Comparison of ENCODE assay signal across 10 mouse cellular contexts in the genomic region with DNA sequence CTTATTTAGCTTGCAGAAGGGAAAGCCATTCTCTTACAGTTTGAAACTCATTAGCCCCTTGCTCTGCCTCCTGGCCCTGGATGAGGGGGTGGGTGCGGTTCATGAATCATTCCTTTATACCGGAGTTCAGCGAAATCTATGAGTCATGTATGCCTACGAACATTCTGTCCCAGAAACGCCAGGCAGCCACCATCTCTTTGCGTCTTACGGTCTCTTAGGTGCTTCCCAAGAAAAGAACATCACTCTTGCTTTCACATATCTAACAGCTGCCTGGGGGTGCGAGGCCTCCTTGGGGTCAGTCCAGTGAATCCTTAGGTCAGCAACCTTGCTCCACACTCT. TPM values are rescaled to one million over a fixed set of nuclear protein-coding genes. Genes with fewer than 3 reads are reported as not detected.
A peak's percentile ranks its signal among the peaks of the same experiment; 100 is the strongest.
DNase-seq lines count a peak whose midpoint lies in the region; ATAC-seq lines count a peak whose summit lies in the region.
"Had no signal": no experiment of that assay in that cellular context is flagged by ENCODE, and none has a peak within 500 bp of the region (broad histone marks: within the 10 kb centered on the region; RNA-seq: fewer than 3 reads in every experiment).

No protein-coding gene starts in this region.

- H3K9ac ChIP-seq in midbrain, embryonic 11.5 days (ENCODE audit: low read length) = no peak overlapping the region
- H3K9ac ChIP-seq: heart, embryonic 15.5 days had no signal

- no peak overlapping the region for H3K4me3 ChIP-seq in midbrain, embryonic 11.5 days (ENCODE audit: low read depth, low read length)
- H3K4me3 ChIP-seq in midbrain, embryonic 10.5 days = no peak overlapping the region
- H3K4me3 ChIP-seq: heart, embryonic 15.5 days had no signal

- no peaks in the 10 kb centered on the region for H3K36me3 ChIP-seq in midbrain, embryonic 11.5 days (ENCODE audit: control insufficient read depth, insufficient read depth, low read length)
- H3K36me3 ChIP-seq in midbrain, embryonic 10.5 days = no peaks in the 10 kb centered on the region
- H3K36me3 ChIP-seq: heart, embryonic 15.5 days had no signal

- DNase-seq in midbrain, embryonic 11.5 days (ENCODE audit: low spot score, missing footprints) = no peak
- no peak for DNase-seq in midbrain, embryonic 10.5 days (ENCODE audit: low spot score)
- peak; percentile 55 for DNase-seq in left cerebral cortex, postnatal 14 days (ENCODE audit: low spot score in 2 of 2)
- peak; percentile 60 for DNase-seq in right cerebral cortex, postnatal 25 days
- DNase-seq in kidney, postnatal 14 days = no peak
- DNase-seq in kidney, postnatal 10 days = no peak
- no peak for DNase-seq in cerebellum, postnatal 36 days
- DNase-seq: cerebellum, adult 11 months had no signal

- 88% methylated on average over 8 of the region's 8 CpGs for WGBS in midbrain, embryonic 11.5 days
- 91% methylated on average over 8 of the region's 8 CpGs for WGBS in midbrain, embryonic 10.5 days

- ATAC-seq in midbrain, embryonic 11.5 days (ENCODE audit: low FRiP score) = no peak
- ATAC-seq in frontal cortex, adult (ENCODE audit: low TSS enrichment) = peak; percentile 94

- H3K27ac ChIP-seq in midbrain, embryonic 11.5 days (ENCODE audit: low read depth, low read length) = peak overlapping the region; percentile 30; the same call in 1 of the 2 replicates
- no peak overlapping the region for H3K27ac ChIP-seq in midbrain, embryonic 10.5 days (replicated peaks)
- H3K27ac ChIP-seq: heart, embryonic 15.5 days had no signal

- no peaks in the 10 kb centered on the region for H3K27me3 ChIP-seq in midbrain, embryonic 11.5 days (ENCODE audit: control insufficient read depth, insufficient read depth, low read length)
- no peaks in the 10 kb centered on the region for H3K27me3 ChIP-seq in midbrain, embryonic 10.5 days (ENCODE audit: low read depth, poor library complexity, severe bottlenecking)
- H3K27me3 ChIP-seq: heart, embryonic 15.5 days had no signal

- no peak overlapping the region for H3K4me2 ChIP-seq in midbrain, embryonic 11.5 days
- H3K4me2 ChIP-seq: heart, embryonic 15.5 days had no signal

- peaks cover 5% of the 10 kb centered on the region for H3K4me1 ChIP-seq in midbrain, embryonic 11.5 days (ENCODE audit: control insufficient read depth, insufficient read depth, low read length)
- H3K4me1 ChIP-seq in midbrain, embryonic 10.5 days = peaks cover 14% of the 10 kb centered on the region
- H3K4me1 ChIP-seq: heart, embryonic 15.5 days had no signal

- no peaks in the 10 kb centered on the region for H3K9me3 ChIP-seq in midbrain, embryonic 11.5 days (ENCODE audit: control insufficient read depth, low read length)
- H3K9me3 ChIP-seq in midbrain, embryonic 10.5 days (replicated peaks) = no peaks in the 10 kb centered on the region
- H3K9me3 ChIP-seq: heart, embryonic 15.5 days had no signal

- intact Hi-C loops in left cerebral cortex, postnatal 14 days (cut with DNase I) = no loop called here

RNA-seq across cellular contexts. Expression of a gene that starts 29.9 kb away (rescaled TPM):
- polyA plus RNA-seq in midbrain, embryonic 11.5 days (2014; fragmentation: Nextera tagmentation; extraction: Ambion mirVana) = 73.9 and 82.8 TPM in 2 replicates
- polyA plus RNA-seq in midbrain, embryonic 10.5 days (2016; fragmentation: Nextera tagmentation; extraction: Ambion mirVana) = 63.2 and 64.6 TPM in 2 replicates
- total RNA-seq in left cerebral cortex, postnatal 14 days (2021) = 100 to 1,000 TPM; 130 to 147 TPM

Comparison
In these comparisons a context has a peak if more than half of its experiments do, and no peak if none do; other contexts are left out.
1. DNase-seq: peak in left cerebral cortex, postnatal 14 days (2 of 2) and right cerebral cortex, postnatal 25 days (single experiment); none in midbrain, embryonic 11.5 days (single experiment), midbrain, embryonic 10.5 days (single experiment), kidney, postnatal 14 days (single experiment), kidney, postnatal 10 days (single experiment) and cerebellum, postnatal 36 days (0 of 2).